Mouse (Mus musculus): ENCODE data around the gene Hint3. TPM values are rescaled to one million over a fixed set of nuclear protein-coding genes. Genes with fewer than 3 reads are reported as not detected.

The Hint3 gene
- polyA plus RNA-seq, 1 experiment from 2014 or later: 19.3 TPM

DNA sequence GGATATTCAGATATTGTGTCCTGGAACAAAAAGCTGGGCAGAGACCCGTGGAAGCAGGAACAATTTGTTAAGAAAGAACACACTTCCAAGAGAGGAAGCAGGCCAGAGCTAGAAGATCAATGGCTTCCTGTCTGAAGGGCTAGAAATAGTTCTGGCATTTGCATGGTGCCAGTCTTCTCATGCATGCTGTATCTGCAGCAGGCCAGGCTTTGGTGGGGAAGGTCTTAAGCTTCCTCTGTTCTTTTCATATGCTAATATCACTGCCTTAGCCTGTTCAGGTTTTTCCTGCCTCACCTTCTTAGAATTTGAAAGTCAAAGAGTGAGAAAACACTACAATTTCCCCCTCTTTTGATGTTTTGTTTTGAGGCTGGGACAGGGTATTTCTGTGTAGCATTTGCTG lies 1.9 kb downstream of the Hint3 start:
- Histone ChIP-seq H3K9ac (no peak overlapping the region), H3K27ac (no peak overlapping the region), H3K4me1 (no peaks in the 10 kb centered on the region), H3K4me3 (no peak overlapping the region), H3K27me3 (replicated peaks) (no peaks in the 10 kb centered on the region), H3K9me3 (no peaks in the 10 kb centered on the region), H3K36me3 (replicated peaks) (no peaks in the 10 kb centered on the region), H3K4me2 (no peak overlapping the region)
- ATAC-seq (replicated peaks): no peak
- WGBS: 29% methylated on average over 1 of the region's 1 CpGs

DNA sequence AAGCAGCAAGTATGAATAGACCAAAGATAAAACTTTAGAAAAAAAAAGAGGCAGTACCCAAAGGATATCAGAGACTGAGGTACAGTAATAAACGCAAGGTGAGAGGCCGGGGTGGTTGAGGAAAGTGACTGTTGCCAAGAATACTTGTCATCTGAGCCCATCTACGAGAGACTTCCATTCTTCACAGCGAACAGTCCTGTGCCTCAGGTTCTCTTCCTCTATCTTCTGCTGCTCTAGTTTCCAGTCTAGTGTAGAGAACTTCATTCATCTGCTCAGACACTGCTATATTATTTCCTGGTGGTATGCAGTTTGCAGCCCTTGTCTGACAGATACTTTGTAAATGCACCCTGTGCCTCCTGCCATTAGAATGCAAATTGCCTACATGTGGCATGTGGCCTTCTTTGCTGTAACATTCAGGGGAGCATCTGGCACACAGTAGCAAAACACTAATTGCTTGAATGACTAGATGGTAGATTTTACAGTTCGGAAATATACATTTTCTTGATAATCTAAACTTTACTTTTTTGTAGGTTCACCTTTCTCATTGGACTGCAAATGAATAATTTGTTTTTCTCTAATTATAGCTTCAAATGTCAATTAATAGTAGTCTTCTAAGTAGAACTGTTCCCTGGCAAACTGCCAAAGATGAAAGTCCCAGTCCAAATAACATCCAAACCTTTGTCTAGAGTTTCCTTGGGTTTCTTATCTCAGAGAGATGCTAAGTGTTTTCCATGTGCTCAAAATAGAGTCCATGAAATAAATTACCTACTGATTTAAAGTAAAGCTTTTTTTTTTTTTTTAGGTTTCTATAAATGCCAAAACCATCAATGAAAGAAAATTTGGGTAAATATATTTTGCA lies 5.0 kb downstream of the Hint3 start:
- no peaks in the 10 kb centered on the region for H3K9me3 ChIP-seq
- no peaks in the 10 kb centered on the region for H3K4me1 ChIP-seq
- no peaks in the 10 kb centered on the region; the same call in 1 of the 2 replicates for H3K27me3 ChIP-seq (replicated peaks)
- H3K36me3 ChIP-seq (replicated peaks): no peaks in the 10 kb centered on the region
- H3K27ac ChIP-seq: no peak overlapping the region
- H3K4me2 ChIP-seq: no peak overlapping the region
- H3K4me3 ChIP-seq: no peak overlapping the region
- H3K9ac ChIP-seq: no peak overlapping the region
- 67% methylated on average over 5 of the region's 5 CpGs for WGBS
- ATAC-seq (replicated peaks): no peak

DNA sequence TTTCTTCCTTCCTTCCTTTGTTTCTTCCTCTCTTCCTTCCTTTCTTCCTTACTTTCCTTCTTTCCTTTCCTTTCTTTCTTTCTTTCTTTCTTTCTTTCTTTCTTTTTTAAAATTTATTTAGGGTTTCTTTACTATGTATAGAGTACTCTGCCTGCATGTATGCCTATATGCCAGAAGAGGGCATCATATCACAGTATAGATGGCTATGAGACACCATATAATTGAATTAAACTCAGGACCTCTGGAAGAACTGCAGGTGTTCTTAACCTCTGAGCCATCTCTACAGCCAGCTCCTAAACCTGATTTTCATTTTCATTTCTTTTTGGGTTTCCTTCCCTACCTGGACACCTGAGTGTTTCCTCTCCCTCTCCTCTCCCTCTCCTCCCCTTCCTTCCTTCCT lies 6.5 kb downstream of the Hint3 start:
- Histone ChIP-seq H3K27me3 (replicated peaks) (no peaks in the 10 kb centered on the region; the same call in 1 of the 2 replicates), H3K27ac (no peak overlapping the region), H3K4me3 (no peak overlapping the region), H3K9ac (no peak overlapping the region), H3K9me3 (no peaks in the 10 kb centered on the region), H3K4me1 (peaks cover 3% of the 10 kb centered on the region; the same call in 1 of the 2 replicates), H3K4me2 (no peak overlapping the region), H3K36me3 (replicated peaks) (no peaks in the 10 kb centered on the region)
- ATAC-seq (replicated peaks): no peak

DNA sequence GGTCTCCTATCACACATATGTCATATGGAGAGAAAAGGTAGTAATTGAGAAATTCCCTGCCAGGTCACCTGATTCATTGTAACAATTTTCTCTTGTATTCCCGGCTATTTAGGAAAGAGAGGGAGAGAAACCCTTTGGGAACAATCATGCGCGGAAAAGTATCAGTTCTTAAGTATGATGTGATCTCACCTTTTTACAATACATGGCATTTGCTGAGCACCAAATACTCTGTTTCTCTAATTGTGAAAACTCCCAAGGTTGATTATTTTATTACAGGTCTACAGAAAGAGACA lies 10.6 kb downstream of the Hint3 start:
- no peaks in the 10 kb centered on the region for H3K36me3 ChIP-seq (replicated peaks)
- H3K27me3 ChIP-seq (replicated peaks): no peaks in the 10 kb centered on the region; the same call in 1 of the 2 replicates
- peak overlapping the region; percentile 87 for H3K4me3 ChIP-seq
- H3K9me3 ChIP-seq: no peaks in the 10 kb centered on the region
- H3K4me1 ChIP-seq: peaks cover 6% of the 10 kb centered on the region
- H3K27ac ChIP-seq: peak overlapping the region; percentile 96
- WGBS: 39% methylated on average over 3 of the region's 3 CpGs
- no peak for ATAC-seq (replicated peaks)
- peak overlapping the region; percentile 70 for H3K4me2 ChIP-seq
- H3K9ac ChIP-seq: peak overlapping the region; percentile 78; the same call in 1 of the 2 replicates

DNA sequence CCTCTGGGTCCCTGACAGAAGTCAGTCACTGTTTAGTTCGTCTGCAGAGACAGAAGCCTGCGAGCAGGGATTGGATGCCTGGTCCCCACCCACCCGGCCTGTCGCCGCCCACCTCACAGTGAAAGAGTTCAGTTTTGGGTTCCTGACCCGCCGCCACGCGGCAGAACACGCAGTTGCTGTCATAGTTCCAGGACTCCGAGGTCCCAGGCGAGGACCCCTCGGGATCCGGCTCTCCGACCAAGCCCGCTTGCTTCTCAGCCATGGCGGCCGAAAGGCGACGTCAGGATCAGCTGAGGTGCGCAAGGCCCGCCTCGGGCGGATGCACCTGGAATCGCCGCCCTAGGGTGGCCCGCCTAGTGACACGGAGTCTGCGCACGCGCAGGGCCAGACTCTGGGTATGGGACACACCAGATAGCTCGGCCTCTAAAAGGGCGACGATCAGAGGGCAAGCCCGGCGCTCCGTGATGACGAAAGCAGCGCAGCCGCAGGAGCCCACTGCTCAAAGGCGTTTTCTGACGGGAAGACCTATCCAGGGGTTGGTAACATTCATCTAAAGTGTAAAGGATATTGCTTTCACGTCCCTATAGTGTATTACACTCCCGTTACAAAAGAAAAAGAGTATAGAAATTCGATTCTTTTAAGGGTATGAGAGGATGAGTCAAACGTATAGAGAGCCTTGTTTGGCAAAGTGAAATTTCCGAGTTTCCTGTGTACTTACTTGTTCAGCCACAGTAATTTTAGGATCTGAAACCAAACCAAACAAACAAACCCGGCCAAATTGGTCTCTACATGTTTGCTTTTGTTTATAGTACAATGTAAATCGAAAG lies 11.1 kb downstream of the Hint3 start:
- Histone ChIP-seq H3K4me3 (peak overlapping the region; percentile 87), H3K27me3 (replicated peaks) (no peaks in the 10 kb centered on the region; the same call in 1 of the 2 replicates), H3K9ac (peak overlapping the region; percentile 78), H3K4me2 (peak overlapping the region; percentile 70), H3K36me3 (replicated peaks) (no peaks in the 10 kb centered on the region), H3K9me3 (no peaks in the 10 kb centered on the region), H3K27ac (peak overlapping the region; percentile 96), H3K4me1 (peaks cover 6% of the 10 kb centered on the region)
- WGBS: 1% methylated on average over 49 of the region's 49 CpGs
- peak; percentile 100 for ATAC-seq (replicated peaks)

DNA sequence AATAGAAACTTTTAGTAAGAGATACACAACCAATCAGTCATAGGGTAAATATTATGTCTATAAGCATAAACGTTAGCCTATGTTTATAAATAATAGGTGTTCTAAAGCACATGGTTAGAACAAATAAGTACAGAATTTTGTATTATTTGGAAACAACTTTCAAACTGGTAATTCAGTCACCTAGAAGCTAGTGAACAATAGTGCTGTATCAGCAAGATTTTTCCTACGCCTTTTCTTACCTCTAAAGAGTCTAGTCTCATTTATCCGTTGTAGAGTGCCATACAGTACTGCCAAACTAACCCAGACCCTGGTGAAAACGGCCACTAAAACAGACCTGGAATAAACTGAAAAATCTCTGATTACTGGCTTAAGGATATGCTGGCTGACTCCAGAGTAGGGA lies 16.4 kb downstream of the Hint3 start:
- Histone ChIP-seq H3K9ac (no peak overlapping the region), H3K4me1 (peaks cover 3% of the 10 kb centered on the region), H3K27ac (no peak overlapping the region), H3K27me3 (replicated peaks) (no peaks in the 10 kb centered on the region), H3K4me2 (no peak overlapping the region), H3K36me3 (replicated peaks) (0 out of 2 replicates have a peak, but pooled peaks cover 5% of the 10 kb centered on the region), H3K9me3 (no peaks in the 10 kb centered on the region), H3K4me3 (no peak overlapping the region)
- no peak for ATAC-seq (replicated peaks)
- 86% methylated on average over 4 of the region's 4 CpGs for WGBS

DNA sequence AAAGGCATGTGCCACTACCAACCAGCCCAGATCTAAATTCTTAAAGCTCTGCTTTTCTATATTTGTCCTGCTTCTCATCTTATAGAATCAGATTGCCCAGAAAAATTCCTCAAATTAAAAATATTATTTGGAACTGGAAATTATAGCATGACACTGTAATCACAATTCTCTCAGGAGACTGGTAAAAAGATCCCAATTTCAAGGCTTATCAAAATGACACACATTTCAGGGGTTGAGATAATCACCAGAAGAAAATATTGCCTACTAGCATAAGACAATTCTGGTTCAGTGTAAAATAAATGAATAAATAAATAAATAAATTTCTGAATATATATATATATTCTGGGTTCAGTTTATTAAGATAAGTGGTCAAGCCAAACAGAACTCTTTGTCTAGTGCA lies 19.8 kb downstream of the Hint3 start:
- no peak for ATAC-seq (replicated peaks)
- Histone ChIP-seq H3K27ac (no peak overlapping the region), H3K9me3 (no peaks in the 10 kb centered on the region), H3K4me2 (no peak overlapping the region), H3K27me3 (replicated peaks) (no peaks in the 10 kb centered on the region), H3K9ac (no peak overlapping the region), H3K4me3 (no peak overlapping the region), H3K36me3 (replicated peaks) (0 out of 2 replicates have a peak, but pooled peaks cover 5% of the 10 kb centered on the region), H3K4me1 (no peaks in the 10 kb centered on the region)

DNA sequence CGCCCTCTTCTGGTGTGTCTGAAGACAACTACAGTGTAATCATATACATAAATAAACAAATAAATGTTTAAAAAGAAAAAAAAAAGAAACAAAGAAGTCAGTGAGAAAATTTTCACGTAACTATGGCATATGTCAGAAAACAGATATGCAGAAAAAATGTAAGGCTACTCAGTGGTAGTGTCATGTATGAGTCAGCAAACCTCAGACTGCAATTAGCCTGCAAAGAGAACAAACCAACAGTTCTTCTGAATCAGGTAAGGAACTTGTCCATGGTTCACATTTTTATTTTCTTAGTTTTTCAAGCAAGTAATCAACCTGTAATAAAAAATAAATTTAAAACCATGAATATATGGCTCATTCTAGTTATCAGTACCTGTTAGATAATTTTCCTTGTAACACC lies 21.3 kb downstream of the Hint3 start:
- WGBS: 69% methylated on average over 2 of the region's 2 CpGs
- no peak overlapping the region for H3K4me3 ChIP-seq
- no peak overlapping the region for H3K4me2 ChIP-seq
- no peak overlapping the region for H3K27ac ChIP-seq
- ATAC-seq (replicated peaks): no peak
- H3K4me1 ChIP-seq: no peaks in the 10 kb centered on the region
- no peak overlapping the region for H3K9ac ChIP-seq
- H3K36me3 ChIP-seq (replicated peaks): 0 out of 2 replicates have a peak, but pooled peaks cover 5% of the 10 kb centered on the region
- H3K9me3 ChIP-seq: no peaks in the 10 kb centered on the region
- H3K27me3 ChIP-seq (replicated peaks): no peaks in the 10 kb centered on the region

DNA sequence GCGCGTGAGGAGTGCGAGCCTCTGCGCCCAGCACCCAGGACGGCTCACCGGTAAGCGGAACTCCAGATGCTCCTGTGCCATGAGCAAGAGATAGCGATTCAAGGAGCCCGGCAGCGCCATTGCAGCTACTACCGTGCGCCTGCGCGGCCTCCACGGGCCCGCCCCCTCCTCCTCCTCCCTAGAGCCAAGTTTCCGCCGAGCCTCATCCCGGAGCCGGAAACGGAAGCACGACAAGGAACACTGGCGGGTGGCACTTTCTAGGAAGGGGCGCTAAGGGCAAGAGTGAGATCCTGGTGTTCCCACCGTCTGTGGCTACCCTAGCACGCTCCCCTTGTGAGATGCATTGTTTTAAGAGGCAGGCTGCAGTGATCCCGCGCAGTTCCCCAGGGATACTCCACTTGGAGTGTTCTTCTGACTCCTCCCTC lies 28.9 kb downstream of the Hint3 start, which contains the start of gene Trmt11:
Gene Trmt11, minus strand, starts transcription at position 208 of the 425 bp plus-strand sequence.
- H3K4me3 ChIP-seq: peak within 1 kb of the TSS; percentile 75
- H3K9ac ChIP-seq: peak within 1 kb of the TSS; percentile 73
- 0 out of 2 replicates have a peak, but pooled peaks cover 2% of the 10 kb centered on the region for H3K36me3 ChIP-seq (replicated peaks)
- H3K27me3 ChIP-seq (replicated peaks): no peaks in the 10 kb centered on the region
- under 1% methylated on average over 28 of the region's 28 CpGs for WGBS
- H3K27ac ChIP-seq: peak within 1 kb of the TSS; percentile 85
- H3K4me1 ChIP-seq: peaks cover 21% of the 10 kb centered on the region
- peak within 1 kb of the TSS; percentile 63 for H3K4me2 ChIP-seq
- no peaks in the 10 kb centered on the region for H3K9me3 ChIP-seq
- peak; percentile 98 for ATAC-seq (replicated peaks)

DNA sequence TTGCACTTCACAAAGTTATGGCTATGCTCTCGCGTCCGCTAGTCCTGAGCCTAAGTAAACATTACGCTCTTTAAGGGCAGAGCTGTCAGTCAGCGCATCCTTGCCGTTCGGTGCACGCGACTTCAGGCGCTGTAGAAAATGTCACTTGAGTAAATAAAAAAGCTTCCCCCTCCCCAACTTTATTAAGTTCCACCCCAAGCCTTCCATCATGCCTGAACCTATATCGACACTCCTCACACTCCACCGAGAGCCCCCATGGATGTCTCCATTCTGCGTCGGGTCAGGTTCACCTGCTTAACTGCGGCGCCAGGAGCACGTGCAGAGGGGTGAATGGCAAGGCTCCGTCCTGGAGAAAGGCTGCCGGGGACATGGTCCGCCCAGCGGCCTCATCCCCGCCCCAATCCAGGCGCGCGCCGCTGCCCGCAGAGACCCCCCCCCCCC lies 29.3 kb downstream of the Hint3 start:
- H3K4me2 ChIP-seq: peak overlapping the region; percentile 63
- 0% methylated on average over 27 of the region's 27 CpGs for WGBS

DNA sequence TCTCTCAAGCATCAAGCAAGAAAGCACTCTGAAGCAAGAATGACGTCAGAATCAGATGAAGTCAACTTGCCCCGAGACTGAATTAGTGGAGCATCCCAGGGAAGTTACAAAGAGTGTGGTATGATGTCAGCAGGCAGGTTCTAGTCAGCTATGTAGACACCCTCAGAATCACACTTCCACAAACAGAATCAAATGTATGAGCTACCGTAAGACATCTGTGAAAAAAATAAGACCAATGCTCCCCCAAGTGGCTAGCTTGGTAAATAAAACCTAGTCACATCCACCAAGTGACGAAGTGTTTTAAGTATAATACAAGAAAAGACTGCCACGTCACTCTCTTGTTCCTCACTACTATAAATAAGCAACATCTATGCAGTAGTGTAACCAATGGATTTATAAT lies 42.4 kb downstream of the Hint3 start:
- no peak overlapping the region for H3K9ac ChIP-seq
- no peaks in the 10 kb centered on the region for H3K4me1 ChIP-seq
- H3K36me3 ChIP-seq (replicated peaks): peaks cover 13% of the 10 kb centered on the region; the same call in 1 of the 2 replicates
- H3K27ac ChIP-seq: no peak overlapping the region
- WGBS: 65% methylated on average over 5 of the region's 5 CpGs
- H3K9me3 ChIP-seq: no peaks in the 10 kb centered on the region
- peak; percentile 60; the same call in 1 of the 2 replicates for ATAC-seq (replicated peaks)
- no peak overlapping the region for H3K4me3 ChIP-seq
- no peaks in the 10 kb centered on the region for H3K27me3 ChIP-seq (replicated peaks)
- no peak overlapping the region for H3K4me2 ChIP-seq

More for the DNA sequence above, 29.3 kb downstream of the Hint3 start:
- 0 out of 2 replicates have a peak, but pooled peaks cover 2% of the 10 kb centered on the region for H3K36me3 ChIP-seq (replicated peaks)
- H3K9ac ChIP-seq: peak overlapping the region; percentile 73
- H3K4me1 ChIP-seq: peaks cover 21% of the 10 kb centered on the region
- no peaks in the 10 kb centered on the region for H3K27me3 ChIP-seq (replicated peaks)
- H3K9me3 ChIP-seq: no peaks in the 10 kb centered on the region
- peak; percentile 92 for ATAC-seq (replicated peaks)
- H3K27ac ChIP-seq: peak overlapping the region; percentile 85
- peak overlapping the region; percentile 75 for H3K4me3 ChIP-seq

DNA sequence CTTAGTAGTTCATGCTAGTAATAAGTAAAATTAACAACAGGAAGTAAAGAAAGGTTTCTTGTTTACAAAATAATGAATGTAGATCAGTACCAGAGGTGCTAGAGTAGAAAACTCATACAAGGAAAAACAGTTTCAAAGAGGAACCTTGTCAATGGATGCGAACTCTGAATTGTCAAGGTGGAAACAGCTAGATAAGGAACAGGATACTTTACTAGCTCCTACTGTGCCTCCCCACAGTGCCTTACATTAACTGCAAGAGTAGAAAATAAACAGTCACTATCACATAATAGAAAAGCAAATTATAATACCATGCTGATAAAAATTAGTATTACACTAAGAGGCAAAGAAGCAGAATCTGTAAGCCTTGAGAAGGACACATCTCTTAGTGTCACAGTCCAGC lies 43.7 kb downstream of the Hint3 start:
- Histone ChIP-seq H3K9me3 (no peaks in the 10 kb centered on the region), H3K36me3 (replicated peaks) (peaks cover 13% of the 10 kb centered on the region; the same call in 1 of the 2 replicates), H3K9ac (no peak overlapping the region), H3K4me2 (no peak overlapping the region), H3K4me1 (no peaks in the 10 kb centered on the region), H3K27ac (no peak overlapping the region), H3K4me3 (no peak overlapping the region), H3K27me3 (replicated peaks) (no peaks in the 10 kb centered on the region)
- ATAC-seq (replicated peaks): no peak
- WGBS: 98% methylated on average over 1 of the region's 1 CpGs

All from midbrain, embryonic 15.5 days (tissue).